Mouse (Mus musculus): ENCODE results near the gene Nhlrc2. TPM values are rescaled to one million over a fixed set of nuclear protein-coding genes. Genes with fewer than 3 reads are reported as not detected.
"Not testable (repeated sequence)": the region's sequence is repeated elsewhere in the genome, so short reads cannot be mapped to it uniquely, and the experiment has no call there.

The Nhlrc2 gene
- 1.1 and 1.3 TPM in 2 replicates for polyA plus RNA-seq (2012)

DNA sequence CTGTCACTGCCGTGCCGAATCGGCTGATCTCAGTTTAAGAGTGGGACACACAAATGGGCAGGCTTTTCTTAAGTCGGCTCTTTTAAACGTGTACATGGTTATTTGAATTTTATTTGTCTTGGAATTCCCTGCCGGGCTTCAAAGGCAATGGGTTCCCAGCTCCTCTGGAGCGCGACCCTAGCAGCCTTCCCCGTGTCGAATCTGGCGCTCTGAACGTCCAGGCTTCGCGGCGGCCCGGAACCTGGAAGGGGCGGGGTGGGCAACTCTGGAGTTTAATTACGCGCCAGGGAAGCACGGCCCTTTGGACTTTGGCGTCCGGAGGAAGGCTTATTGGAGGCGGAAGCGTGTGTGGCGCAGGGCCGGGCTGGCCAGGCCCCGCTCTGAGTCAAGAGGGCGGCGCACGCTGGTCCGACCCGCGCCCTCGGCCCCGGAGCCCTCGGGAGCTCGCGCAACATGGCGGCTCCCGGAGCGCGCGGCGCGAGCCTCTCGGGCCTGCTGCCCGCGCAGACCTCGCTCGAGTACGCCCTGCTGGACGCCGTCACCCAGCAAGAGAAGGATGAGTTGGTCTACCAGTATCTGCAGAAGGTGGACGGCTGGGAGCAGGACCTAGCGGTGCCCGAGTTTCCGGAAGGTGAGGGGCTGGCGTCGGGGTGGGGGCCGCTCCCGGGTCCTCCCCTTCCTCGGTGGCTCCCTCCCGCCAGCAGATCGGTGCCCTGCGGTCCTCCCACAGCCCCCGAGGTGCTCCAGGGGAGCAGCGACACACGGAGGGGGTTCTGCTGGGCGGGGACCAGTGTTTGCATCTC lies at the start of gene Nhlrc2:
Nhlrc2 (plus strand) TSS at position 32 of the 803 bp plus-strand sequence.
- H3K27me3 ChIP-seq (ENCODE audit: control insufficient read depth) = no peaks in the 10 kb centered on the region
- TF ChIP-seq GATA1 (IDR thresholded peaks at IDR 0.05; ENCODE audit: low read length) (no peak), TAL1 (IDR thresholded peaks at IDR 0.05; ENCODE audit: low read length) (no peak)
- peaks cover 52% of the 10 kb centered on the region for H3K36me3 ChIP-seq (ENCODE audit: control insufficient read depth)
- H3K4me3 ChIP-seq (replicated peaks) = peak within 1 kb of the TSS; percentile 89
- H3K9me3 ChIP-seq (ENCODE audit: control insufficient read depth, low read length) = no peaks in the 10 kb centered on the region
- peaks cover 68% of the 10 kb centered on the region for H3K4me1 ChIP-seq (ENCODE audit: control insufficient read depth)

DNA sequence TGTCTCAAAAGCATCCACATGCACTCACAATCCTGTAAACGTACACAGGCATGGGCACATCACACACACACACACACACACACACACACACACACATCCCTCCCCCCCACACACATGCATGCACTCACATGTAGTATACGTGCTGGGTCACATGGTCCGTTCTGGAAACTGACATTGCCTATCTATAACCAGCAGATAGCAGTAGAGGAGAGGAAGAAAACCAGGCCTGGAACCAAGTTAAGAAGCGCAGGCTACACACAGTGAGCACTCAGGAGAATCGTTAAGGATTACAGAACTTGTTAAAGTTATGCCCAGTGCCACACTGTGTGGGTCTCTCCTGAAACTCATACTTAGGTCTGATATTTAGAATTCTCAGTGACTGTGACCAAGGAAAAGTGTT lies 45.0 kb upstream of the Nhlrc2 start:
- not testable (repeated sequence) for H3K9me3 ChIP-seq (ENCODE audit: control insufficient read depth, low read length)

DNA sequence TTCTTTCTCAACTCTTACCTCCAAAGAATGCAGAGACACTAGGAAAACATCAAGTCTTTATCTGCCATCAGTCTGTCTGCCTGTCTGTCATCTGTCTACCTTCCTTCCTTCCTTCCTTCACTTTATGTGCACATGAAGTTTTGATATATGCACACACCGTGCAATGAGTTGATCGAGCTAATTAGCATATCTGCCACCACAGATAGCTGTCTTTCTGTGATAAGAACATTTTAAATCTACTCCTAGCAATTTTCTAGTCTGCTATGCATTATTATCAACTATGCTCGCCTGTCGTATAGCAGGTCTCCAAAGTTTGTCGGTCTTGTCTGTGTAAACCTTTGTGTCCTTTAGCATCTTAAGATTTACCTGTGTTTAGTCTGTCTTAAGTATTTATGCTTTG lies 44.5 kb upstream of the Nhlrc2 start:
- not testable (repeated sequence) for H3K27me3 ChIP-seq (ENCODE audit: control insufficient read depth); H3K4me3 ChIP-seq (replicated peaks); H3K36me3 ChIP-seq (ENCODE audit: control insufficient read depth)

More for the DNA sequence above, 45.0 kb upstream of the Nhlrc2 start:
- H3K27me3 ChIP-seq (ENCODE audit: control insufficient read depth); H3K4me3 ChIP-seq (replicated peaks); H3K4me1 ChIP-seq (ENCODE audit: control insufficient read depth); H3K36me3 ChIP-seq (ENCODE audit: control insufficient read depth): not testable (repeated sequence)

DNA sequence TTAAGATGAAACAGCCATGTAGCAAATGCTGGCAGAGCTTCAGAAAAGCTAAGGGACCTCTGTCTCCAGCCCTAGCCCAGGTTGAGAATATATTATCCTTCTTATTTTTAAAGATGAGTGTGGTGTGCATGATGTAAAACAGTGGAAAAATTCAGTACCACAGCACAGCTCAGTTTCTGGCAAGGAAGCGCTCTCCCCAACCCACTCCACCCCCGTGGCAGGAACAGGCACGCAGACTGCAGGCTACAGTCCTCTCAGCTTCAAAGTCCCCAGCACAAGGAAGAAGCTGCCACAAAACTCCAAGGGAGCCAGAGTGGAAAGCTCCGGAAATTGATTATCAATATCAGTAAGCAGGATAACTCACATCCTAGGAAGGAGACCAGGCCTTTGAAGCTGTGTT lies 36.9 kb upstream of the Nhlrc2 start:
- H3K4me3 ChIP-seq (replicated peaks); H3K9me3 ChIP-seq (ENCODE audit: control insufficient read depth, low read length); H3K36me3 ChIP-seq (ENCODE audit: control insufficient read depth); H3K27me3 ChIP-seq (ENCODE audit: control insufficient read depth); H3K4me1 ChIP-seq (ENCODE audit: control insufficient read depth): not testable (repeated sequence)

More for the DNA sequence above, 44.5 kb upstream of the Nhlrc2 start:
- H3K9me3 ChIP-seq (ENCODE audit: control insufficient read depth, low read length); H3K4me1 ChIP-seq (ENCODE audit: control insufficient read depth): not testable (repeated sequence)

DNA sequence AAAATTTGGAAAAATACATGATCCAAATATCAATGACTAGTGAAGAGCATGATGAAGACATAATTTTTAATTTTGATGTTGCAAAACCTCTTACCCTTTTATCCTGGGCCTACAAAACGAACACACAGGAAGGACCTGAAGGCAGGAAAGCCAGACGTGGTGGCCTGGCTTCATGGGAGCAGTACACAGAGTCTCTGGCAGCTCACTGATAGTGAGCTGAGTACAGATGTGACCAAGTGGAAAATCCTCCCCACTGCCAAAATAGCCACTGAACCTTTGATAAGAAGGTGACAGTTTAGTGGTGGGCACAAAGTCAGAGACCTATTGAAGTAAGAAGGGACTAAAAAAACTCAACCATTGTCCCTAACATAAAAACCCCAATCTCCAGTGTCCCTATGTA lies 34.5 kb upstream of the Nhlrc2 start:
- H3K4me3 ChIP-seq (replicated peaks); H3K9me3 ChIP-seq (ENCODE audit: control insufficient read depth, low read length); H3K36me3 ChIP-seq (ENCODE audit: control insufficient read depth); H3K4me1 ChIP-seq (ENCODE audit: control insufficient read depth); H3K27me3 ChIP-seq (ENCODE audit: control insufficient read depth): not testable (repeated sequence)

DNA sequence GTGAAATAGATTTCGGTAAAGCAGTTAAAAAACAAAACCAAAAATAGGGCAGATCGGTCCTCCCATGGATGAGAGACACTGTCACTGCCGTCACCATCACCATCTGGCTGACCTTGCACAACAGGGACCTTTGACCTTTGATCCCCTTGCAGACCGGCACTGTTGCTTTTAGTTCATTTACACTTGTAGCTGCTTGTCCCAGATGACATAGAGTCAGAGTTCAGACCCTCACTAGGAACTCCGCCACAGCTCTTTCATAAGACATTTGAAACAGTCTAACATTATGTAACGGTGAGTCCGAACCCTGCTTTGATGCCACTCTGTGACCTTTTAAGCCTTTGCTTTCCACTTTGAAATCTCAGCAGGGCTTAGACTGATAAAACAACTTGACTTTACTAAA lies 28.7 kb upstream of the Nhlrc2 start:
- not testable (repeated sequence) for H3K9me3 ChIP-seq (ENCODE audit: control insufficient read depth, low read length); H3K36me3 ChIP-seq (ENCODE audit: control insufficient read depth); H3K27me3 ChIP-seq (ENCODE audit: control insufficient read depth); H3K4me1 ChIP-seq (ENCODE audit: control insufficient read depth); H3K4me3 ChIP-seq (replicated peaks)

DNA sequence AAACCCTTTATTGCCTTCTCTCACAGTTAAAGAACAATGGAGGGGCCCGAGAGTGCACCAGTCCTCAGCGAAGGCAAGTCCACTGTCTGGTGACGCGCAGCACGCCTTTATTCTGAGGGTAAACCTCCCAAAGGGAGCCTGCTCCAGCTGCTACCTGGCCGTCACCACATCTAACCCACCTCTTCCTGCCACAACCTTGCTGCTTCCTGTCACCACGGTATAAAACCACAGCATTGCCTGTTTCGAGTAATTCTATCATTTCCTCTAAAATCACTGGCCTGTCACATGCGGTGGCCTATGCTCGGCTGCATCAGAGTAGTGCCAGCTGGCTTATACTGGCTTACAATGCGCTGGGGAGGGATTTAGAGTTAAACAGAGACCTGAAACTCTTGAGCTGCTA lies 17.5 kb upstream of the Nhlrc2 start:
- H3K4me1 ChIP-seq (ENCODE audit: control insufficient read depth); H3K4me3 ChIP-seq (replicated peaks); H3K27me3 ChIP-seq (ENCODE audit: control insufficient read depth); H3K9me3 ChIP-seq (ENCODE audit: control insufficient read depth, low read length): not testable (repeated sequence)
- peaks cover 44% of the 10 kb centered on the region for H3K36me3 ChIP-seq (ENCODE audit: control insufficient read depth)

DNA sequence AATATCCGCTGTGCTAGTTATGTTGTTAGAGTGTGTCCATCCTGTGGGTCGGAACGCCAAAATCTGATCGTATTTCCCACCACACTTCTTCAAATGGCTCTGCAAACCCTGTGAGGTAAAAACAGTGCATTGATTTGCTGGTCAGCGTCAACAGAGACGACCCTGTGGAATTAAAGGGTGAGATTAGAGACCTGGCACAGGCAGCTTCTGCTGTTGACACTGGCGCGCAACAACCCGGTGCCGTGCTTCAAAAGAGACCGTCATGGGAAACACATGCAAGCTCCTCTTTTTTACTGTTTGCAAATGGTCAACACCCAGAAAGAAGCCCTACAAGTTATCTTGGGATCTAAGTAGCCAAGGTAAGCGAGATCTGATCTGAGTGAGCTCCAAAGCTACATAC lies 16.8 kb upstream of the Nhlrc2 start:
- no peaks in the 10 kb centered on the region for H3K27me3 ChIP-seq (ENCODE audit: control insufficient read depth)
- H3K4me3 ChIP-seq (replicated peaks) = no peak overlapping the region
- no peaks in the 10 kb centered on the region for H3K4me1 ChIP-seq (ENCODE audit: control insufficient read depth)
- H3K36me3 ChIP-seq (ENCODE audit: control insufficient read depth) = peaks cover 51% of the 10 kb centered on the region
- H3K9me3 ChIP-seq (ENCODE audit: control insufficient read depth, low read length) = no peaks in the 10 kb centered on the region
- TF ChIP-seq GATA1 (IDR thresholded peaks at IDR 0.05; ENCODE audit: low read length) = no peak
- no peak for TF ChIP-seq TAL1 (IDR thresholded peaks at IDR 0.05; ENCODE audit: low read length)

DNA sequence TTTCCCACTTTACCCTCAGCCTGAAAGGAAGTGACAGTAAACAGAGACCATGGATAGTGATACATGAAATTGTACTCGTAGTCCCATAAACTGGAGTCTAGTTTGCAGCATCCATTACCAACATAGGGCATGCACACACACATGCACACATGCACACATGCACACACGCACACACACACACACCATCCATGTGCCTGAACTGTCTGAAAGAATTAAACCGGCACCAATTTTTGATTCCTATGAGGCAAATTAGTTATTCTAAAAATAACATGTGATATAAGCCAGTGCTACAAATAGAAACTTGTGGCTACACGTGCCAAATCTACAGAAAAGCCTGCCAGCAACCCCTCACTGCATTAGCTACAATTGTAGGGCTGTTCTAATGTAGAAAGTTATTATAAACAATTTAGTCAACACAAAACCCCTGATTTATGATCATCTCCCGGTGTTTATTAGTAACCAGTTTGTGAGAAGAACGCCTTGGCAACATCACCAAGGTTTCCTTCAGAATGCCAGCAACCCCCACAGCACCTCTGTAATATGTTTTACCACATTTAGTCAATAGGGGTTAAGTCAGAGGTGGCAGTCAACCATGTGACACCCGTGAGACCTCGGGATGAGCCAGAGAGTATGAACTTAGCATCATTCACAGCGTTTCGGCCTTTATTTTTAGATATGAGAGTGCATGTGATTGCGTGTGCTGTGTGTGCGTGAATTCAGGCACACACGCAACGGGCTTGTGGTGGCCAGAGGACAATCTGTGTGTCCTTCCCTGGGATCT lies 14.6 kb upstream of the Nhlrc2 start:
- H3K9me3 ChIP-seq (ENCODE audit: control insufficient read depth, low read length) = no peaks in the 10 kb centered on the region
- no peaks in the 10 kb centered on the region for H3K4me1 ChIP-seq (ENCODE audit: control insufficient read depth)
- no peak overlapping the region for H3K4me3 ChIP-seq (replicated peaks)
- TF ChIP-seq TAL1 (IDR thresholded peaks at IDR 0.05; ENCODE audit: low read length) (no peak), GATA1 (IDR thresholded peaks at IDR 0.05; ENCODE audit: low read length) (no peak)
- H3K36me3 ChIP-seq (ENCODE audit: control insufficient read depth) = peaks cover 72% of the 10 kb centered on the region
- no peaks in the 10 kb centered on the region for H3K27me3 ChIP-seq (ENCODE audit: control insufficient read depth)

DNA sequence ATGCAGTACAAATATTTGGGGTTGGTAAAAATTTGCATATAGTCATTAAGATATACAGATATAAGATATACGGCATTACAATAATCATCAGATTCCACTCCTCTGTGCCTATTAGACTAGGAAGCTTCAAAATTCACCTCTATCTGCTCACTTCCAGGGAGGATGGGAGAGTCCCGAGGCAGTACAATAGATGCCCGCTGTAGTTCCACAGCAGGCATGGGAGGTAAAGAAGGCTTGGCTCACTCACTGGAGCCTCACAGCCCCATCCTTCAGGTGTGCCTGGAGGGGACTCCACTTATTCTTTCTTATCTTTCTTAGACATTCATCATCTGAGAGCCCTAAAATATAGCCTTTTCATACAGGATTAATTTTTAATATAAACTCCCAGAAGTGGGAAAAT lies 13.7 kb upstream of the Nhlrc2 start:
- peaks cover 78% of the 10 kb centered on the region for H3K36me3 ChIP-seq (ENCODE audit: control insufficient read depth)
- H3K4me1 ChIP-seq (ENCODE audit: control insufficient read depth) = no peaks in the 10 kb centered on the region
- H3K4me3 ChIP-seq (replicated peaks) = no peak overlapping the region
- no peaks in the 10 kb centered on the region for H3K27me3 ChIP-seq (ENCODE audit: control insufficient read depth)
- no peaks in the 10 kb centered on the region for H3K9me3 ChIP-seq (ENCODE audit: control insufficient read depth, low read length)
- no peak for TF ChIP-seq TAL1 (IDR thresholded peaks at IDR 0.05; ENCODE audit: low read length)
- TF ChIP-seq GATA1 (IDR thresholded peaks at IDR 0.05; ENCODE audit: low read length) = no peak

All from erythroblast, embryonic 14.5 days (primary cell).